Mouse (Mus musculus) midbrain, embryonic 15.5 days (tissue): ENCODE measurements at regions not wholly inside any gene's neighbourhood (a gene's known extent, or its start where the extent isn't known, plus 50 kb on each side); places are given as distances from the start of the nearest gene placed in this dataset.

Experiments used
- ATAC-seq: fragments of 200-750 bp; cut with Nextera tagmentation; replicated peaks from 2 replicates; pipeline ENCODE4 v1.8.0; 2017; ENCODE audit warnings: moderate TSS enrichment
- H3K27ac ChIP-seq: fragments of 300-500 bp; sonication (generic); 2 replicates; pipeline ENCODE4 v1.5.1; 2015; ENCODE audit warnings: mild to moderate bottlenecking, inconsistent platforms
- H3K27me3 ChIP-seq: fragments of 300-500 bp; sonication (generic); replicated peaks from 2 replicates; pipeline ENCODE4 v1.6.1; 2015; ENCODE audit warnings: inconsistent platforms
- H3K36me3 ChIP-seq: fragments of 300-500 bp; sonication (generic); replicated peaks from 2 replicates; pipeline ENCODE4 v1.6.1; 2015; ENCODE audit warnings: inconsistent platforms
- H3K4me1 ChIP-seq: fragments of 300-500 bp; sonication (generic); 2 replicates; pipeline ENCODE4 v1.6.1; 2015; ENCODE audit warnings: inconsistent platforms
- H3K4me2 ChIP-seq: fragments of 300-500 bp; sonication (generic); 2 replicates; pipeline ENCODE4 v1.6.1; 2015; ENCODE audit warnings: inconsistent platforms, mild to moderate bottlenecking, moderate library complexity
- H3K4me3 ChIP-seq: fragments of 300-500 bp; sonication (generic); 2 replicates; pipeline ENCODE4 v1.5.1; 2015; ENCODE audit warnings: mild to moderate bottlenecking, inconsistent platforms
- H3K9ac ChIP-seq: fragments of 300-500 bp; sonication (generic); 2 replicates; pipeline ENCODE4 v1.6.1; 2015; ENCODE audit warnings: mild to moderate bottlenecking, inconsistent platforms
- H3K9me3 ChIP-seq: fragments of 300-500 bp; sonication (generic); 2 replicates; pipeline ENCODE4 v1.6.1; 2016; ENCODE audit warnings: inconsistent platforms
- WGBS: fragments of 180-500 bp; shearing (Covaris S2); methylation state at CpG from one replicate; pipeline ENCODE4 v1.1.7; 2015; ENCODE audit warnings: mixed read lengths; 5-methylcytosine and 5-hydroxymethylcytosine counted together

GRCm38 (mm10) chr14:37371972-37372371, 236.9 kb upstream of the Ghitm start:
- no peak overlapping the region for H3K27ac ChIP-seq
- no peak overlapping the region for H3K4me3 ChIP-seq
- WGBS, result 94% methylated on average over 1 of the region's 1 CpGs
- H3K27me3 ChIP-seq, result no peaks in the 10 kb centered on the region
- H3K4me2 ChIP-seq, result no peak overlapping the region
- no peak for ATAC-seq
- H3K9me3 ChIP-seq, result no peaks in the 10 kb centered on the region
- no peak overlapping the region for H3K9ac ChIP-seq
- H3K4me1 ChIP-seq, result no peaks in the 10 kb centered on the region
- H3K36me3 ChIP-seq, result no peaks in the 10 kb centered on the region

DNA sequence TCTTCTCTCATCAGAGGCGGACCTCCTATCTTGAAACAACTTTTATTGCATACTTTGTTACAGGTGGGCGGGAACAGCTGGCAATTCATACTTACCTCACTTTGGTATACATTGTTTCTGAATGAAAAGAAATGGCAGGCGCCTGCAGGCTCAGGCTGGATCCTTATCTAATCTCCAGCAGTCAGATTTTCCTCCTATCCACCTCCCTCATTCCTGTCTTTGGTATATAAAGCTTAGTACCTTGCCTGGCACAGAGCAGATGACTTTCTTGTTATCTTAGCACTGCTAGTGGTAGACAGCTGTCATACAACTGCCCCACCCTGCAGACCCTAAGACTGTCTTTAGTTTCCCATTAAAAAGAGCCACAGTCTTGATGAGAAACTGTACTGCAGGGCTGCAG, 226.8 kb upstream of the Ghitm start:
- H3K4me1 ChIP-seq, result no peaks in the 10 kb centered on the region
- no peaks in the 10 kb centered on the region for H3K27me3 ChIP-seq
- H3K4me3 ChIP-seq, result no peak overlapping the region
- no peak overlapping the region for H3K4me2 ChIP-seq
- ATAC-seq, result no peak
- no peaks in the 10 kb centered on the region for H3K36me3 ChIP-seq
- H3K9me3 ChIP-seq, result no peaks in the 10 kb centered on the region
- no peak overlapping the region for H3K27ac ChIP-seq
- no peak overlapping the region for H3K9ac ChIP-seq
- 80% methylated on average over 3 of the region's 3 CpGs for WGBS

- Histone ChIP-seq H3K27ac (no peak overlapping the region), H3K27me3 (no peaks in the 10 kb centered on the region), H3K4me1 (no peaks in the 10 kb centered on the region), H3K36me3 (no peaks in the 10 kb centered on the region), H3K9me3 (no peaks in the 10 kb centered on the region), H3K4me2 (no peak overlapping the region), H3K4me3 (no peak overlapping the region), H3K9ac (no peak overlapping the region)
- ATAC-seq, result peak; percentile 96
- 20% methylated on average over 9 of the region's 9 CpGs for WGBS
These were observed 221.1 kb upstream of the Ghitm start for GRCm38 (mm10) chr14:37355968-37356704.

GRCm38 (mm10) chr14:37323392-37323791, 188.3 kb upstream of the Ghitm start:
- Histone ChIP-seq H3K9ac (no peak overlapping the region), H3K4me1 (no peaks in the 10 kb centered on the region), H3K36me3 (no peaks in the 10 kb centered on the region), H3K27ac (no peak overlapping the region), H3K4me3 (no peak overlapping the region), H3K27me3 (no peaks in the 10 kb centered on the region), H3K9me3 (no peaks in the 10 kb centered on the region), H3K4me2 (no peak overlapping the region)
- 79% methylated on average over 4 of the region's 4 CpGs for WGBS
- no peak for ATAC-seq

DNA sequence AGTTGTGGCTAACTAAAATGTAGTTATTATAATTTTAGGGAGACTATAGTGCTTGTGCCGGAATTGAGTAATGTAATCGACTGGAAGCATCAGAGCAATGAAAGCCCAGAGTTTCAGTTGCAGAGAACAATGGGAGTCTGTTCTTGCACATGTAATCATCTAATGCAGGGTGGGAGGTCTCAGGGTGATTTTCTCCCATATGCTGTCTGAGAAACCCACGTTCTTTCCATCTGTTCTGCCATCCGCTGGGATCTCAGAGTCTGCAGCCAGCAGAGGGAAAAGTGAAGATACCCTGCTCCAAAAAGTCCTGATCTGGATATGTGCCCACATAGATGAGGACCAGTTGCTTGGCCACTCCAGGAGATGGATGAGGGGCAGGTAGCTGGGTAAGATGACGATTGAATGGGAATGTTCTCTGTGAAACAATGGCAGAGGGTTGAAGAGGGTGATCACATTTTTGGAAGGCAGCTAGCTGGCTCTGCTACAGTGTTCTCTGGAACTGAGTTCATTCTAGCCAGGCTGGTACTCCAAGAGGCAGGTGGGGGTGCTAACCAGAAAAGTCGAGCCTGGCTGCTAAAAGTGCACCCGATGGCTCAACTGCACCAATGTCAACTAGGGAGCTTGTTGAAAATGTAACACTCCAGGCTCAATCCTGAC, 180.3 kb upstream of the Ghitm start:
- no peak for ATAC-seq
- Histone ChIP-seq H3K27me3 (no peaks in the 10 kb centered on the region), H3K4me1 (no peaks in the 10 kb centered on the region), H3K4me2 (no peak overlapping the region), H3K9ac (no peak overlapping the region), H3K27ac (no peak overlapping the region), H3K4me3 (no peak overlapping the region), H3K36me3 (no peaks in the 10 kb centered on the region), H3K9me3 (no peaks in the 10 kb centered on the region)
- WGBS, result 72% methylated on average over 7 of the region's 7 CpGs

DNA sequence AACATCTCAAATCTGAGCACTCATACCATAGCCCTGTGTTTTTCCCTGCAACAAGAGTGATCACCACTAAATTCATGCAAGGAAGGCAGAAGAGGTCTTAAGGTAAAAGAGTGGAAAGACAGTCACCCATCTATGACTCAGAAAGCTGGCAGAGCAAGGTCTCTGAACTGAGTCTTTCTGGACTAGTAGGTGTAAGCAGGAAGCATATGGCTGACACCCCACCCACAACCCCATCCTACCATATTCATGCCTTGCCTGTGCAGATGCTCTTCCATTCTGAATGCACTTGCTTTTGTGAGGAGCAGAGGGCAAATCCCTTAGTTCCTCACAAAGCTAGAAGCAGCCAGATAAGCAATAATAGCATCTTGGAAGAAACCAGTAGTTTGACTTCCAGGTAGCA, 178.8 kb upstream of the Ghitm start:
- no peak overlapping the region for H3K4me2 ChIP-seq
- ATAC-seq, result no peak
- H3K36me3 ChIP-seq, result no peaks in the 10 kb centered on the region
- H3K27ac ChIP-seq, result no peak overlapping the region
- H3K27me3 ChIP-seq, result no peaks in the 10 kb centered on the region
- H3K9ac ChIP-seq, result no peak overlapping the region
- no peaks in the 10 kb centered on the region for H3K9me3 ChIP-seq
- no peaks in the 10 kb centered on the region for H3K4me1 ChIP-seq
- no peak overlapping the region for H3K4me3 ChIP-seq

- Histone ChIP-seq H3K4me3 (no peak overlapping the region), H3K9ac (no peak overlapping the region), H3K27ac (no peak overlapping the region), H3K4me1 (no peaks in the 10 kb centered on the region), H3K27me3 (no peaks in the 10 kb centered on the region), H3K36me3 (no peaks in the 10 kb centered on the region), H3K9me3 (no peaks in the 10 kb centered on the region), H3K4me2 (no peak overlapping the region)
- ATAC-seq, result no peak
- WGBS, result 92% methylated on average over 3 of the region's 3 CpGs
These were observed 177.8 kb upstream of the Ghitm start for GRCm38 (mm10) chr14:37312887-37313286.

- H3K4me3 ChIP-seq, result no peak overlapping the region
- no peaks in the 10 kb centered on the region for H3K36me3 ChIP-seq
- no peaks in the 10 kb centered on the region for H3K27me3 ChIP-seq
- H3K9me3 ChIP-seq, result no peaks in the 10 kb centered on the region
- H3K4me2 ChIP-seq, result no peak overlapping the region
- no peak overlapping the region for H3K27ac ChIP-seq
- WGBS, result 48% methylated on average over 2 of the region's 2 CpGs
- no peak overlapping the region for H3K9ac ChIP-seq
- no peaks in the 10 kb centered on the region for H3K4me1 ChIP-seq
- peak; percentile 63 for ATAC-seq
These were observed 171.7 kb upstream of the Ghitm start for GRCm38 (mm10) chr14:37306622-37307274.

GRCm38 (mm10) chr14:37298631-37299030, 163.6 kb upstream of the Ghitm start:
- Histone ChIP-seq H3K4me1 (no peaks in the 10 kb centered on the region), H3K36me3 (no peaks in the 10 kb centered on the region), H3K27ac (no peak overlapping the region), H3K9me3 (no peaks in the 10 kb centered on the region), H3K4me2 (no peak overlapping the region), H3K4me3 (no peak overlapping the region), H3K27me3 (no peaks in the 10 kb centered on the region), H3K9ac (no peak overlapping the region)
- ATAC-seq, result no peak

DNA sequence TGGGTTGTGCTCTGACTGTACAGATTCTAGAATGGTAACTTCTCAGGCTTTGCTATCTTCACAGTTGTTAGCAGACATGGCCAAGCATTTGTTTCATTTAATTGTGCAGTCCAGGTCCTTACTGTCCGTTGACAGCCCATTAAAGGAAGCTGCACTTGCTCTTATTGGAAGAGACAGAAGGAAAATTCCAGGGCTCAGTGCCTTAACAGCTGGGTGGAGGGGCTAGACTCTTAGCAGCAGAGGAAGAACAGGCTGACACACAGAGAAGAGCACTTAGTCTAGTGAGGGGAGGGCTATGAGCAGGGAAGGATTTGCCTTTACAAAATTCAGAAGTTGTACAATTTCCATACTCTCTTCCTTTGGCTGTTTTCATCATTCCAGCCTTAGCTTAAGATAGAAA, 161.5 kb upstream of the Ghitm start:
- Histone ChIP-seq H3K4me1 (no peaks in the 10 kb centered on the region), H3K4me2 (no peak overlapping the region), H3K27ac (no peak overlapping the region), H3K27me3 (no peaks in the 10 kb centered on the region), H3K9ac (no peak overlapping the region), H3K4me3 (no peak overlapping the region), H3K36me3 (no peaks in the 10 kb centered on the region), H3K9me3 (no peaks in the 10 kb centered on the region)
- WGBS, result 63% methylated on average over 1 of the region's 1 CpGs
- ATAC-seq, result no peak

- Histone ChIP-seq H3K27me3 (no peaks in the 10 kb centered on the region), H3K4me1 (no peaks in the 10 kb centered on the region), H3K27ac (no peak overlapping the region), H3K9me3 (no peaks in the 10 kb centered on the region), H3K9ac (no peak overlapping the region), H3K4me3 (no peak overlapping the region), H3K36me3 (no peaks in the 10 kb centered on the region), H3K4me2 (no peak overlapping the region)
- 61% methylated on average over 4 of the region's 4 CpGs for WGBS
- ATAC-seq, result no peak
These were observed 157.2 kb upstream of the Ghitm start for GRCm38 (mm10) chr14:37292084-37292860.

DNA sequence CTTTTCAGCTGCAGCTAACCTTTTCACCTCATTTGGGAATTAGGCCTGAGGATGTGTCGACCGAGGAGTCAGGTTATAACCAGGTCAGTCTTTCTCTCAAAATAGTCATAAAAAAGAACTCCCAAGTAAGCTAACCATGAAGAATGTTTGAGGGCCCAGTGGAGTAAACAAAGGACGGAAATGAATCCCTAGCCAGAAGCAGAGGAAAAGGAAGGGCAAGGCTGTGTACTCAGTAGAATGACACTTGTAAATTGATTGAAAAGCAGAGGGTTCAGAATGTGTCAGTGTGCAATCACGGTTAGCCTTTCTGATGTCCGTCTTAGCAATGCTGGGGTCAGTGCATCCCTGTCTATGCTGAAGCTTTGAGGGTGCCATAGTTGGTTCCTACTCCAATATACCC, 149.3 kb upstream of the Ghitm start:
- Histone ChIP-seq H3K9ac (no peak overlapping the region), H3K4me1 (no peaks in the 10 kb centered on the region), H3K27me3 (no peaks in the 10 kb centered on the region), H3K9me3 (no peaks in the 10 kb centered on the region), H3K36me3 (no peaks in the 10 kb centered on the region), H3K4me3 (no peak overlapping the region), H3K27ac (no peak overlapping the region), H3K4me2 (no peak overlapping the region)
- ATAC-seq, result no peak
- WGBS, result 41% methylated on average over 5 of the region's 5 CpGs
